Comparison of ENCODE assay signal across 1 mouse cellular context in genomic region chr11:72543692-72544091, GRCm38 (mm10). TPM values are rescaled to one million over a fixed set of nuclear protein-coding genes. Genes with fewer than 3 reads are reported as not detected.
"Had no signal": no experiment of that assay in that cellular context is flagged by ENCODE, and none has a peak within 500 bp of the region (broad histone marks: within the 10 kb centered on the region; RNA-seq: fewer than 3 reads in every experiment).

No protein-coding gene starts in this region.

RNA-seq across cellular contexts. Expression of gene Spns3, which starts 6.6 kb away (rescaled TPM):
- polyA plus RNA-seq: stomach, embryonic 14.5 days had no signal
